Mouse (Mus musculus): ENCODE results near the gene Olfr713. TPM values are rescaled to one million over a fixed set of nuclear protein-coding genes. Genes with fewer than 3 reads are reported as not detected.

Olfr713 gene
- polyA plus RNA-seq, 1 experiment from 2014 or later: not detected

Other genes with a start within 250 kb of the Olfr713 start
- not detected in 2 replicates for gene Olfr699, start 238.0 kb upstream of the Olfr713 start, polyA plus RNA-seq (2016; fragmentation: Nextera tagmentation; extraction: Ambion mirVana)
- gene Olfr700, start 222.3 kb upstream of the Olfr713 start, polyA plus RNA-seq (2016; fragmentation: Nextera tagmentation; extraction: Ambion mirVana): not detected in 2 replicates
- gene Olfr701, start 217.0 kb upstream of the Olfr713 start, polyA plus RNA-seq (2016; fragmentation: Nextera tagmentation; extraction: Ambion mirVana): not detected in 2 replicates
- not detected in 2 replicates for gene Olfr702, start 197.3 kb upstream of the Olfr713 start, polyA plus RNA-seq (2016; fragmentation: Nextera tagmentation; extraction: Ambion mirVana)
- not detected in 2 replicates for gene Olfr703, start 187.8 kb upstream of the Olfr713 start, polyA plus RNA-seq (2016; fragmentation: Nextera tagmentation; extraction: Ambion mirVana)
- not detected in 2 replicates for gene Olfr704, start 168.0 kb upstream of the Olfr713 start, polyA plus RNA-seq (2016; fragmentation: Nextera tagmentation; extraction: Ambion mirVana)
- gene Olfr705, start 154.3 kb upstream of the Olfr713 start, polyA plus RNA-seq (2016; fragmentation: Nextera tagmentation; extraction: Ambion mirVana): not detected in 2 replicates
- not detected in 2 replicates for gene Olfr706, start 143.0 kb upstream of the Olfr713 start, polyA plus RNA-seq (2016; fragmentation: Nextera tagmentation; extraction: Ambion mirVana)
- gene Olfr707, start 129.9 kb upstream of the Olfr713 start, polyA plus RNA-seq (2016; fragmentation: Nextera tagmentation; extraction: Ambion mirVana): not detected in 2 replicates
- gene Olfr1532-ps1, start 123.2 kb upstream of the Olfr713 start, polyA plus RNA-seq (2016; fragmentation: Nextera tagmentation; extraction: Ambion mirVana): not detected in 2 replicates
- not detected in 2 replicates for gene Olfr709-ps1, start 99.0 kb upstream of the Olfr713 start, polyA plus RNA-seq (2016; fragmentation: Nextera tagmentation; extraction: Ambion mirVana)
- not detected in 2 replicates for gene Olfr710, start 82.9 kb upstream of the Olfr713 start, polyA plus RNA-seq (2016; fragmentation: Nextera tagmentation; extraction: Ambion mirVana)
- gene Olfr6, start 67.2 kb upstream of the Olfr713 start, polyA plus RNA-seq (2016; fragmentation: Nextera tagmentation; extraction: Ambion mirVana): not detected in 2 replicates
- not detected in 2 replicates for gene Olfr711, start 55.7 kb upstream of the Olfr713 start, polyA plus RNA-seq (2016; fragmentation: Nextera tagmentation; extraction: Ambion mirVana)
- gene Olfr2, start 25.1 kb upstream of the Olfr713 start, polyA plus RNA-seq (2016; fragmentation: Nextera tagmentation; extraction: Ambion mirVana): not detected in 2 replicates
- not detected in 2 replicates for gene Olfr714, start 39.8 kb downstream of the Olfr713 start, polyA plus RNA-seq (2016; fragmentation: Nextera tagmentation; extraction: Ambion mirVana)
- gene Olfr17, start 62.0 kb downstream of the Olfr713 start, polyA plus RNA-seq (2016; fragmentation: Nextera tagmentation; extraction: Ambion mirVana): not detected in 2 replicates
- not detected in 2 replicates for gene Olfr715b, start 79.2 kb downstream of the Olfr713 start, polyA plus RNA-seq (2016; fragmentation: Nextera tagmentation; extraction: Ambion mirVana)
- not detected in 2 replicates for gene Olfr715, start 99.9 kb downstream of the Olfr713 start, polyA plus RNA-seq (2016; fragmentation: Nextera tagmentation; extraction: Ambion mirVana)
- not detected in 2 replicates for gene Olfr716, start 107.2 kb downstream of the Olfr713 start, polyA plus RNA-seq (2016; fragmentation: Nextera tagmentation; extraction: Ambion mirVana)
- gene Nlrp14, start 135.8 kb downstream of the Olfr713 start, polyA plus RNA-seq (2016; fragmentation: Nextera tagmentation; extraction: Ambion mirVana): not detected in 2 replicates
- not detected in 2 replicates for gene Rbmxl2, start 178.3 kb downstream of the Olfr713 start, polyA plus RNA-seq (2016; fragmentation: Nextera tagmentation; extraction: Ambion mirVana)

Data from neural tube, embryonic 12.5 days (tissue).